Mouse (Mus musculus) testis, adult 2 months (tissue): ENCODE results near the gene Ctse.

Source experiments
- CTCF ChIP-seq: fragments of 200-500 bp; IDR thresholded peaks from 2 replicates; pipeline ENCODE4 v1.5.1; 2012; ENCODE audit warnings: low read depth, mild to moderate bottlenecking, inconsistent platforms, low read length, moderate library complexity; ENCODE audit not compliant: control insufficient read depth, insufficient read depth, insufficient replicate concordance
- POLR2A ChIP-seq: fragments of 200-500 bp; IDR thresholded peaks from 2 replicates; pipeline ENCODE4 v1.6.1; 2012; ENCODE audit warnings: low read depth, mild to moderate bottlenecking, inconsistent platforms, low read length, moderate library complexity; ENCODE audit not compliant: control insufficient read depth

GRCm38 (mm10) chr1:131687739-131688138 lies 49.6 kb downstream of the Ctse start:
- TF ChIP-seq POLR2A (no peak), CTCF (no peak)
